Mouse (Mus musculus): Measurements from ENCODE around the gene Rfx1. TPM values are rescaled to one million over a fixed set of nuclear protein-coding genes. Genes with fewer than 3 reads are reported as not detected.

Rfx1 gene
- polyA plus RNA-seq, 1 experiment from 2014 or later = 10.1 TPM

DNA sequence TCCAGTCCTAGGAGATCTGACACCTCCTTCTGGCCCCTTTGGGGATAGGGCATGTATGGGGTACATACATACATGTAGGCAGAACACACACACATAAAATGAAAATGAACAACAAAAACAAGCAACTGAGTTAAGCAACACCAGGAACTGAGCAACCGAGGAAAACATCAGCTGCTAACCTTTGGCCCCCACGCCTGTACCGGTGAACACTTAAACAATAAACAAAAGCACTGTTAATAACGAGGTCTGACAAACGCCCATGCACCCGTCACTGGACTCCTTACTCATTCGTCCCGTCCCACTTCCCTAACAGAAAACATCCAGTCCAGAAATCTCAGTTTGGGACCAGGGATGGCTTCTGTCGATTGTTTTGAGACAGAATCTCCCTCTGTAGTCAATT, 22.6 kb downstream of the Rfx1 start:
- no peak overlapping the region for H3K27ac ChIP-seq
- H3K9me3 ChIP-seq = no peaks in the 10 kb centered on the region
- H3K9ac ChIP-seq (replicated peaks) = no peak overlapping the region
- 71% methylated on average over 9 of the region's 9 CpGs for WGBS
- H3K27me3 ChIP-seq = no peaks in the 10 kb centered on the region
- no peak for ATAC-seq (ENCODE audit: insufficient number of reproducible peaks, insufficient read depth, low FRiP score, low TSS enrichment, low read depth)
- no peak overlapping the region for H3K4me3 ChIP-seq (replicated peaks)
- H3K36me3 ChIP-seq = peaks cover 97% of the 10 kb centered on the region
- H3K4me1 ChIP-seq (replicated peaks) = peaks cover 6% of the 10 kb centered on the region
- H3K4me2 ChIP-seq = no peak overlapping the region

- Histone ChIP-seq H3K27ac (no peak overlapping the region), H3K9me3 (no peaks in the 10 kb centered on the region), H3K36me3 (peaks cover 99% of the 10 kb centered on the region), H3K9ac (replicated peaks) (no peak overlapping the region), H3K27me3 (no peaks in the 10 kb centered on the region), H3K4me2 (no peak overlapping the region), H3K4me3 (replicated peaks) (no peak overlapping the region), H3K4me1 (replicated peaks) (no peaks in the 10 kb centered on the region)
- no peak for ATAC-seq (ENCODE audit: insufficient number of reproducible peaks, insufficient read depth, low FRiP score, low TSS enrichment, low read depth)
- 89% methylated on average over 8 of the region's 8 CpGs for WGBS
Observed at GRCm38 (mm10) chr8:84090585-84090984, 24.0 kb downstream of the Rfx1 start.

DNA sequence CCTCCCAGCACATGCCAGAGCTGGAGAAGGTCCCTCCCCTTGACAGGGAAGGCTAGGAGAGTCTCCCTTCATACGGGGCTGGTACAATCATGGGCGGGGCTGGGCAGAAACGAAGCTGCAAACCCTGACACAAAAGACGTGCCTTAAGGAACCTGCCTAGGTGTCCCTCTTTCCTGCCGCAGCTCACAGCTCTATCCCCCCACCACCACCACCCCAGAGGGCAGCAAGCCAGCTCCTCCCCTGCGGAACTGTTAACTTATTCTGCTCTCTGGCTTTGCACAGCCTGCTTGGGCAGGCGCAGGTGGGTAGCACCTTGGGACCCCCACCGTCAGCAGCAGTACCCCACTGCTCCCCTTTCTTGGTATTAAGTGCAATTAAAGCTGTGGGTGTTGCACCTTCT, 29.4 kb downstream of the Rfx1 start:
- Histone ChIP-seq H3K27ac (no peak overlapping the region), H3K27me3 (no peaks in the 10 kb centered on the region), H3K9me3 (no peaks in the 10 kb centered on the region), H3K4me3 (replicated peaks) (no peak overlapping the region), H3K4me1 (replicated peaks) (no peaks in the 10 kb centered on the region), H3K4me2 (no peak overlapping the region), H3K9ac (replicated peaks) (no peak overlapping the region), H3K36me3 (peaks cover 96% of the 10 kb centered on the region)
- no peak for ATAC-seq (ENCODE audit: insufficient number of reproducible peaks, insufficient read depth, low FRiP score, low TSS enrichment, low read depth)
- WGBS = 69% methylated on average over 8 of the region's 8 CpGs

- H3K36me3 ChIP-seq = peaks cover 94% of the 10 kb centered on the region
- H3K27me3 ChIP-seq = no peaks in the 10 kb centered on the region
Observed at GRCm38 (mm10) chr8:84098376-84098775, 31.7 kb downstream of the Rfx1 start.

GRCm38 (mm10) chr8:84101476-84102270, 35.0 kb downstream of the Rfx1 start:
- Histone ChIP-seq H3K4me1 (replicated peaks) (peaks cover 23% of the 10 kb centered on the region), H3K9ac (replicated peaks) (no peak overlapping the region), H3K9me3 (no peaks in the 10 kb centered on the region), H3K27ac (no peak overlapping the region), H3K4me2 (no peak overlapping the region), H3K36me3 (peaks cover 61% of the 10 kb centered on the region), H3K27me3 (no peaks in the 10 kb centered on the region), H3K4me3 (replicated peaks) (no peak overlapping the region)
- ATAC-seq (ENCODE audit: insufficient number of reproducible peaks, insufficient read depth, low FRiP score, low TSS enrichment, low read depth) = no peak
- WGBS = 93% methylated on average over 25 of the region's 25 CpGs

More at GRCm38 (mm10) chr8:84098376-84098775, 31.7 kb downstream of the Rfx1 start:
- WGBS = 94% methylated on average over 7 of the region's 7 CpGs
- H3K27ac ChIP-seq = no peak overlapping the region
- no peak overlapping the region for H3K4me2 ChIP-seq
- no peaks in the 10 kb centered on the region for H3K9me3 ChIP-seq
- ATAC-seq (ENCODE audit: insufficient number of reproducible peaks, insufficient read depth, low FRiP score, low TSS enrichment, low read depth) = no peak
- H3K9ac ChIP-seq (replicated peaks) = no peak overlapping the region
- H3K4me3 ChIP-seq (replicated peaks) = no peak overlapping the region
- peaks cover 11% of the 10 kb centered on the region for H3K4me1 ChIP-seq (replicated peaks)

DNA sequence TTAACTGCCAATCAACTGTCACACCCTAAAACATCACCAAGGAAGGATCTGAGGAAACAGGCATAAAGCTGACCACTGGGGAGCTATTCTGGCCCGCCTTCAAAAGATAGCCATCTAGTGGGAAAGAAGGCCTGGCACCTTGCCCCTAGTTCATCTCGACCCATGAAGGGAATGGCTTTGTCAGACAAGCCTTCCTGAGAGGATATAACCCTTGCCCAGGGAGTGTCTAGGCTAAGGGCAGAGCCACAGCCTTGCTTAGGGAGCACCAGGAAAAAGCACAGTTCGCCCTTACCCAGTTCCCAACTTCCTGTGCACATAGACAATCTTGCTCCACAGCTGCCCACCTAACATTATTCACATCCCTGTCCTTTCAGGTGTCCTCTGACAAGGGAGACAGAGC, 37.0 kb downstream of the Rfx1 start:
- Histone ChIP-seq H3K27me3 (no peaks in the 10 kb centered on the region), H3K9me3 (peaks cover 4% of the 10 kb centered on the region; the same call in 1 of the 2 replicates), H3K4me3 (replicated peaks) (peak overlapping the region; percentile 65), H3K4me1 (replicated peaks) (peaks cover 23% of the 10 kb centered on the region), H3K36me3 (peaks cover 42% of the 10 kb centered on the region), H3K4me2 (peak overlapping the region; percentile 78), H3K27ac (peak overlapping the region; percentile 92; the same call in 1 of the 2 replicates), H3K9ac (replicated peaks) (peak overlapping the region; percentile 87)
- 63% methylated on average over 3 of the region's 3 CpGs for WGBS
- no peak for ATAC-seq (ENCODE audit: insufficient number of reproducible peaks, insufficient read depth, low FRiP score, low TSS enrichment, low read depth)

DNA sequence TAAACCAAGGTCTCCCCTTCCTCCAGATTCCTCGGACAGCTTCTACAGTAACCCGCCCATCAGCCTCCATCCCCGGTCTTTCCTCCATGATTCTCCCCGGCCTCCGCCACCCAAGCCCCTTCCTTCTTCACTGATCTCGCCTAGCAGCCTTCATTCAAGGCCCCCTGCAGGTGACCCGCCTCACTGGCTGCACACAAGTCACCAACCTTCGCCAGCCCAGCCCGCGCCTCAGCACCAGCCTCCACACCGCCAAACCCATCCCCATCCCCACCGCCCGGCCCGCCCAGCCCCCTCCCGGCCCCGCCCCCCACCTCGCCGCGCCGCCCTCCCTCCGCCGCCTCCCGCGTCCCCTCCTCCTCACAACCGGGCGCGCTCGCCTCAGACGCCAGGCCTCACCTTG, 37.6 kb downstream of the Rfx1 start:
- WGBS = 2% methylated on average over 22 of the region's 29 CpGs
- H3K9me3 ChIP-seq = peaks cover 4% of the 10 kb centered on the region; the same call in 1 of the 2 replicates
- peak; percentile 80 for ATAC-seq (ENCODE audit: insufficient number of reproducible peaks, insufficient read depth, low FRiP score, low TSS enrichment, low read depth)

GRCm38 (mm10) chr8:84104697-84105609, 38.3 kb downstream of the Rfx1 start, which contains the start of gene Dcaf15:
Gene Dcaf15, minus strand, starts transcription at chr8:84104768.
- ATAC-seq (ENCODE audit: insufficient number of reproducible peaks, insufficient read depth, low FRiP score, low TSS enrichment, low read depth) = peak; percentile 96
- Histone ChIP-seq H3K4me3 (replicated peaks) (peak within 1 kb of the TSS; percentile 65), H3K27me3 (no peaks in the 10 kb centered on the region), H3K9me3 (peaks cover 4% of the 10 kb centered on the region; the same call in 1 of the 2 replicates), H3K9ac (replicated peaks) (peak within 1 kb of the TSS; percentile 87), H3K4me1 (replicated peaks) (peaks cover 23% of the 10 kb centered on the region), H3K4me2 (peak within 1 kb of the TSS; percentile 78), H3K36me3 (peaks cover 30% of the 10 kb centered on the region), H3K27ac (peak within 1 kb of the TSS; percentile 92)
- WGBS = 8% methylated on average over 42 of the region's 42 CpGs

More for the DNA sequence above, 37.6 kb downstream of the Rfx1 start:
- peak overlapping the region; percentile 92 for H3K27ac ChIP-seq
- peaks cover 37% of the 10 kb centered on the region for H3K36me3 ChIP-seq
- no peaks in the 10 kb centered on the region for H3K27me3 ChIP-seq
- H3K9ac ChIP-seq (replicated peaks) = peak overlapping the region; percentile 87
- peaks cover 23% of the 10 kb centered on the region for H3K4me1 ChIP-seq (replicated peaks)
- H3K4me2 ChIP-seq = peak overlapping the region; percentile 78
- peak overlapping the region; percentile 65 for H3K4me3 ChIP-seq (replicated peaks)

GRCm38 (mm10) chr8:84105676-84106075, 39.0 kb downstream of the Rfx1 start:
- Histone ChIP-seq H3K9ac (replicated peaks) (no peak overlapping the region), H3K4me2 (no peak overlapping the region), H3K27ac (peak overlapping the region; percentile 35; the same call in 1 of the 2 replicates), H3K27me3 (no peaks in the 10 kb centered on the region), H3K4me3 (replicated peaks) (no peak overlapping the region), H3K36me3 (peaks cover 25% of the 10 kb centered on the region), H3K9me3 (peaks cover 4% of the 10 kb centered on the region; the same call in 1 of the 2 replicates), H3K4me1 (replicated peaks) (peaks cover 23% of the 10 kb centered on the region)
- whole genome bisulfite sequencing = 69% methylated on average over 2 of the region's 2 CpGs
- ATAC-seq (ENCODE audit: insufficient number of reproducible peaks, insufficient read depth, low FRiP score, low TSS enrichment, low read depth) = no peak

- Histone ChIP-seq H3K9ac (replicated peaks) (no peak overlapping the region), H3K27me3 (no peaks in the 10 kb centered on the region), H3K9me3 (peaks cover 4% of the 10 kb centered on the region; the same call in 1 of the 2 replicates), H3K36me3 (peaks cover 18% of the 10 kb centered on the region), H3K4me3 (replicated peaks) (no peak overlapping the region), H3K27ac (no peak overlapping the region), H3K4me2 (no peak overlapping the region), H3K4me1 (replicated peaks) (peaks cover 23% of the 10 kb centered on the region)
- WGBS = 94% methylated on average over 6 of the region's 6 CpGs
- no peak for ATAC-seq (ENCODE audit: insufficient number of reproducible peaks, insufficient read depth, low FRiP score, low TSS enrichment, low read depth)
Observed at GRCm38 (mm10) chr8:84106216-84107040, 39.8 kb downstream of the Rfx1 start.
